In genomic region chr12:102250316-102250715, GRCm38 (mm10) we compare ENCODE assay signal across 21 mouse cellular contexts. TPM values are rescaled to one million over a fixed set of nuclear protein-coding genes. Genes with fewer than 3 reads are reported as not detected.
DNase-seq lines count a peak whose midpoint lies in the region; ATAC-seq and TF ChIP-seq lines count a peak whose summit lies in the region.
"Had no signal": no experiment of that assay in that cellular context is flagged by ENCODE, and none has a peak within 500 bp of the region (broad histone marks: within the 10 kb centered on the region; RNA-seq: fewer than 3 reads in every experiment).

No protein-coding gene starts in this region.

- no peak for TF ChIP-seq CTCF in forebrain, postnatal 0 days (IDR thresholded peaks at IDR 0.05; ENCODE audit: low read depth)

- no peak overlapping the region for H3K4me3 ChIP-seq in hindbrain, embryonic 14.5 days (replicated peaks; ENCODE audit: low read length)
- no peak overlapping the region for H3K4me3 ChIP-seq in hindbrain, embryonic 12.5 days
- H3K4me3 ChIP-seq in neural tube, embryonic 15.5 days (replicated peaks) = no peak overlapping the region
- no peak overlapping the region for H3K4me3 ChIP-seq in forebrain, postnatal 0 days (ENCODE audit: low read depth, low read length)
- H3K4me3 ChIP-seq: heart, embryonic 15.5 days; limb, embryonic 13.5 days; megakaryocyte, embryonic 14.5 days had no signal

- no peak for ATAC-seq in hindbrain, embryonic 14.5 days (ENCODE audit: low FRiP score)
- no peak for ATAC-seq in hindbrain, embryonic 12.5 days (ENCODE audit: low FRiP score)
- ATAC-seq in neural tube, embryonic 15.5 days (ENCODE audit: low FRiP score) = peak; percentile 42; the same call in 1 of the 2 replicates
- ATAC-seq in forebrain, postnatal 0 days = peak; percentile 47; the same call in 1 of the 2 replicates
- ATAC-seq: activated CD4-positive, CD25-positive, alpha-beta regulatory T cell, adult 4 months; intestine, embryonic 16.5 days; Patski had no signal

- no peak overlapping the region for H3K27ac ChIP-seq in hindbrain, embryonic 14.5 days
- H3K27ac ChIP-seq in hindbrain, embryonic 12.5 days = no peak overlapping the region
- H3K27ac ChIP-seq in neural tube, embryonic 15.5 days (replicated peaks) = peak overlapping the region; percentile 33; the same call in 1 of the 2 replicates
- H3K27ac ChIP-seq in forebrain, postnatal 0 days (ENCODE audit: low read depth, low read length) = peak overlapping the region; percentile 64
- H3K27ac ChIP-seq: heart, embryonic 15.5 days; kidney, postnatal 0 days; limb, embryonic 13.5 days; liver, embryonic 14.5 days had no signal

- 67% methylated on average over 4 of the region's 4 CpGs for WGBS in hindbrain, embryonic 14.5 days
- 78% methylated on average over 4 of the region's 4 CpGs for WGBS in hindbrain, embryonic 12.5 days
- WGBS in neural tube, embryonic 15.5 days = 58% methylated on average over 4 of the region's 4 CpGs
- 64% methylated on average over 4 of the region's 4 CpGs for WGBS in forebrain, postnatal 0 days

- no peaks in the 10 kb centered on the region for H3K36me3 ChIP-seq in hindbrain, embryonic 14.5 days (replicated peaks; ENCODE audit: control insufficient read depth, insufficient read depth)
- H3K36me3 ChIP-seq in hindbrain, embryonic 12.5 days = no peaks in the 10 kb centered on the region
- H3K36me3 ChIP-seq in neural tube, embryonic 15.5 days = no peaks in the 10 kb centered on the region
- H3K36me3 ChIP-seq in forebrain, postnatal 0 days (ENCODE audit: insufficient read depth) = no peaks in the 10 kb centered on the region
- H3K36me3 ChIP-seq: heart, embryonic 15.5 days; limb, embryonic 13.5 days had no signal

- no peak overlapping the region for H3K4me2 ChIP-seq in hindbrain, embryonic 14.5 days (replicated peaks)
- no peak overlapping the region for H3K4me2 ChIP-seq in hindbrain, embryonic 12.5 days (replicated peaks)
- no peak overlapping the region for H3K4me2 ChIP-seq in neural tube, embryonic 15.5 days
- H3K4me2 ChIP-seq in forebrain, postnatal 0 days (ENCODE audit: low read depth) = no peak overlapping the region
- H3K4me2 ChIP-seq: heart, embryonic 15.5 days; limb, embryonic 13.5 days had no signal

- no peaks in the 10 kb centered on the region for H3K9me3 ChIP-seq in hindbrain, embryonic 14.5 days (ENCODE audit: control insufficient read depth, low read length)
- H3K9me3 ChIP-seq in hindbrain, embryonic 12.5 days (replicated peaks) = no peaks in the 10 kb centered on the region
- no peaks in the 10 kb centered on the region for H3K9me3 ChIP-seq in neural tube, embryonic 15.5 days (replicated peaks)
- no peaks in the 10 kb centered on the region for H3K9me3 ChIP-seq in forebrain, postnatal 0 days (ENCODE audit: low read length)
- H3K9me3 ChIP-seq: heart, embryonic 15.5 days; limb, embryonic 13.5 days; megakaryocyte, embryonic 14.5 days had no signal

- H3K4me1 ChIP-seq in hindbrain, embryonic 14.5 days (replicated peaks; ENCODE audit: control insufficient read depth, insufficient read depth, low read length) = no peaks in the 10 kb centered on the region; the same call in 1 of the 2 replicates
- no peaks in the 10 kb centered on the region for H3K4me1 ChIP-seq in hindbrain, embryonic 12.5 days
- peaks cover 6% of the 10 kb centered on the region; the same call in 1 of the 2 replicates for H3K4me1 ChIP-seq in neural tube, embryonic 15.5 days
- H3K4me1 ChIP-seq in forebrain, postnatal 0 days (ENCODE audit: insufficient read depth) = no peaks in the 10 kb centered on the region
- H3K4me1 ChIP-seq: heart, embryonic 15.5 days; limb, embryonic 13.5 days had no signal

- peak; percentile 46 for DNase-seq in hindbrain, embryonic 14.5 days (ENCODE audit: low spot score)
- DNase-seq in neural tube, embryonic 10.5 days (ENCODE audit: extremely low spot score, low spot score) = no peak
- peak; percentile 62 for DNase-seq in forebrain, postnatal 0 days
- DNase-seq in natural killer cell, adult 2 months (ENCODE audit: low spot score in 2 of 2) = no peak
- no peak for DNase-seq in cerebellum, adult 9-10 months
- DNase-seq: adrenal gland, postnatal 25 days; cerebellum, postnatal 14 days; gastrocnemius, postnatal 10 days; heart, adult 18-20 months; lung, postnatal 10 days; thymus, adult 2 months had no signal

- no peaks in the 10 kb centered on the region for H3K27me3 ChIP-seq in hindbrain, embryonic 14.5 days (ENCODE audit: control insufficient read depth, insufficient read depth, low read length)
- no peaks in the 10 kb centered on the region for H3K27me3 ChIP-seq in hindbrain, embryonic 12.5 days
- H3K27me3 ChIP-seq in neural tube, embryonic 15.5 days (replicated peaks) = no peaks in the 10 kb centered on the region
- no peaks in the 10 kb centered on the region for H3K27me3 ChIP-seq in forebrain, postnatal 0 days (ENCODE audit: insufficient read depth, low read length)
- H3K27me3 ChIP-seq: heart, embryonic 15.5 days; limb, embryonic 13.5 days; Patski had no signal

- no peak overlapping the region for H3K9ac ChIP-seq in hindbrain, embryonic 14.5 days
- H3K9ac ChIP-seq in hindbrain, embryonic 12.5 days = no peak overlapping the region
- no peak overlapping the region for H3K9ac ChIP-seq in neural tube, embryonic 15.5 days (replicated peaks)
- no peak overlapping the region for H3K9ac ChIP-seq in forebrain, postnatal 0 days
- H3K9ac ChIP-seq: heart, embryonic 15.5 days; limb, embryonic 13.5 days; liver, embryonic 14.5 days had no signal

RNA-seq across cellular contexts. Expression of gene Rin3, which starts 32.5 kb away (rescaled TPM):
- 2.7 and 3.1 TPM in 2 replicates for polyA plus RNA-seq in hindbrain, embryonic 14.5 days (2014; fragmentation: Nextera tagmentation; extraction: Ambion mirVana)
- 6.8 TPM in 2 replicates for polyA plus RNA-seq in hindbrain, embryonic 12.5 days (2016; fragmentation: Nextera tagmentation; extraction: Ambion mirVana)
- polyA plus RNA-seq in neural tube, embryonic 15.5 days (2015; fragmentation: Nextera tagmentation; extraction: Ambion mirVana) = 3.2 and 6.7 TPM in 2 replicates
- total RNA-seq in forebrain, postnatal 0 days (2014; rRNA removed) = 1.3 and 3.3 TPM in 2 replicates
- polyA plus RNA-seq in forebrain, postnatal 0 days (2015; fragmentation: Nextera tagmentation; extraction: Ambion mirVana) = 1.5 and 1.9 TPM in 2 replicates

Comparison
In these comparisons a context has a peak if more than half of its experiments do, and no peak if none do; other contexts are left out.
1. ATAC-seq: peak in neural tube, embryonic 15.5 days (single experiment) and forebrain, postnatal 0 days (single experiment); none in hindbrain, embryonic 14.5 days (single experiment) and hindbrain, embryonic 12.5 days (single experiment).
2. DNase-seq: peak in hindbrain, embryonic 14.5 days (single experiment) and forebrain, postnatal 0 days (single experiment); none in neural tube, embryonic 10.5 days (single experiment), natural killer cell, adult 2 months (0 of 2) and cerebellum, adult 9-10 months (single experiment).
3. H3K27ac ChIP-seq: peak in neural tube, embryonic 15.5 days (single experiment) and forebrain, postnatal 0 days (single experiment); none in hindbrain, embryonic 14.5 days (single experiment) and hindbrain, embryonic 12.5 days (single experiment).